Mouse (Mus musculus) kidney, adult 8-10 months (tissue): ENCODE results near the gene Nat8f5.

ENCODE experiments used
- DNase-seq, 2 experiments: peaks; one replicate each; pipeline ENCODE4 v3.0.0; 2022

Nat8f5 gene

DNA sequence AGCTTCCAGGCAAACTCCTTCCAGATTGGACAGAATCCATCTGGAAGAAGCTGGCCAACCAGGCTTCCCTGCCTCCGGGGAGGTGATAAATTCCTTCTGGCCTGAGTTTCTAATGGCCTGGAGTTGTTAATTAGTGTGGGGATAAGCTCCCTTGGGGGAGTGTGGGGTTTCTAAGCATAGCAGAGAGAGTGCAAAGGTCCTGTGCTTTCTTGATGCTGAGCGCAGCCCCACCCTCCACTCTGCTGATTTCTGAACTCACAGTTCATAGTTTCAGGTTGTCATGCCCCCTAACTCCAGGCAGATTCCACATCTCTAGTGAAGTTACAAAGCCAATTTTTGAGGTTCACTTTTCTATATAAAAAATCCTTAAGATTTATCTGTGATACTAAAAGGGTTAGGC is 14.3 kb upstream of the Nat8f5 start:
- DNase-seq = peak; percentile 73 to 77

DNA sequence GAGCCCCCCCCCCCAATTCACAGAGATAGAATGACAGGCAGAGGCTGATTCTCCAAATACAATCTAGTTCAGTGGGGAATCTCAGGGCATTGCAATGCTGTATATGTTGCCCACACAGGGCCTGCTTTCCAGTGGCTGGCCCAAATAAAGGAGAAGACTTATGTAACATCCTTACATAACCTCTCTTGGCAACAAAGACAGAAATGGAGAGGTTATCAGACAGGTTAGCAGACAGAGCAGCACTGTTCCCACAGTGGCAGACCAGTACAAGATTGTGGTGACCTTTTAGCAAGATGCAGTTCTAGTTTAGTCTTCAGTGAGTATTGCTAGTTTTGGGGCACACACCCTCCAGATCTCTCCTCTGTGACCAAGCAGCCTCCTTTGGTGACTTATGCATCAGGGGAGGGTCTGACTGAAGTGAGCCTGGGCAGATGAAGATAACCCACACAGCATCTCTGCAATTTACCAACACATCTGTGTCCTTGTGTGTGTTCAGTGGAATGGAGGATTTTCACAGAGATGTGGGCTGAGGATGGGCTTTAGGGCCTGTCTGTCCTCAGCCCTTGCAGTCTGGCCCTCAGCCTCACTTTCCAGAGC is 13.8 kb upstream of the Nat8f5 start:
- DNase-seq = peak in 1 of 2 experiments; percentile 65

DNA sequence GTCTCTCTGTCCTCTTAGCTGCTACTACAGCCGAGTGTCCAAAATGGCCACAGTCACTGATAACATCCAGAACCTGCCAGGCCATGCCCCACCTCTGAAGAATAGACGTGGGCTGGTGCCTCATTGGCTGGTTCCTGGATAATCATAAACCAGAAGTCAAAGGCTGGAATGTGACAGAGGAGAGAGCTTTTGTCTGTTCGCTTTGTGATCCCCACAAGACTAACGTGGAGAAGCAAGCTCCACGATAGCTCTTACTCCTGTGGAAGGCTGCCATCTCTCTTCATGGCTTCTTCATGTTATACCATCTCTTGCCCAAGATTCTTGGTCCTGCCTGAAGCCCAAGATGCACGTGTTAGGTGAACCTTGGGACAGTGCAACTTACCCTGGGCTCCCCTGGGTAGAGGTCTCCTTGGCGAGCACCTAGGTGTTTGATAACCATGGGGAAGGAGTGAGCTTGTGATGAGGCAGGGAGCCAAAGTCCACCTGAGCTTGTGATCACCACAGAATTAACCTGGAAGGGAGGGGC is 11.1 kb upstream of the Nat8f5 start, which contains the start of gene Nat8:
TSS of gene Nat8 (minus strand) at position 287 of the 526 bp plus-strand sequence.
- DNase-seq = peak; percentile 73 to 80

- DNase-seq = peak in 1 of 2 experiments; percentile 53
Observed at GRCm38 (mm10) chr6:85829462-85829861, 8.7 kb upstream of the Nat8f5 start.

GRCm38 (mm10) chr6:85825886-85826285 is 5.1 kb upstream of the Nat8f5 start:
- DNase-seq = peak in 1 of 2 experiments; percentile 49

- DNase-seq = peak; percentile 43 to 55
Observed at GRCm38 (mm10) chr6:85823382-85824090, 2.8 kb upstream of the Nat8f5 start.

DNA sequence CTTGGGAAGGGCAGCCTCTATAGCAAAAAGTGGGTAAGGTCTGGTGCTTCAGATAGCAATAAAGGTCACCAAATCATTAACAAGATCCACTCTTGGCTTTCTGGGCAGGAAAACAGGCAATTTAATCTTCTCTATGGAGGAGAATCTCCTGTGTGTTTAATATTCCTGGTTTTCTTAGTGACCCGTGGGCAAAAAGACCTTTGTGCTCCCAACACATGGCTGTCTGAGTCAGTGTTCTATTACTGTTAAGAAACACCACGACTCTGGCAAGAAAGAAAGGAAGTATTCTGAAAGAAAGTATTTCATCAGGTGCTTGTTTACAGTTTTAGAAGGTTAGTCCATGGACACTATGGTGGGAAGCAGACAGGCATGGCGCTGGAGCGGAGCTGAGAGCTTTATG is 1.5 kb upstream of the Nat8f5 start:
- no peak for DNase-seq

DNA sequence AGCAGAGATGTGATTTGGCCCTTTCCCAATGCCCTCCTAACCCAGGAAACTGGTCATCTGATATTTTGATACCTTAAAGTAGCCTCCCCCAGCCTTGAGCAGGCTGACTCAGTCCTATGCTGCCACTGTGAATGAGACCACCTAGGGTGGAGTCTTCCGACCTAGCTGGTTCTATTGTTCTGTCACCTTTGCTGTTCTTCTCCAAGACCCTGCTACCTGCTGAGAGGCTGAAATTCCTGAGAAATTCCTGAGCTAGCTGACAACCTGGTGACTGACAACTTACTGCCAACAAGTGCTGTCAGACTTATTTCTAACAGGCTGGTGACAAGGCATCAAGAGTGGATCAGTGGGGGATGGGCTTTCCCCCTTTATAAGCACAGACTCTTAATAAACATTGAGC is 2.4 kb downstream of the Nat8f5 start:
- DNase-seq = no peak

GRCm38 (mm10) chr6:85813339-85813738 is 7.4 kb downstream of the Nat8f5 start:
- peak; percentile 66 to 70 for DNase-seq

DNA sequence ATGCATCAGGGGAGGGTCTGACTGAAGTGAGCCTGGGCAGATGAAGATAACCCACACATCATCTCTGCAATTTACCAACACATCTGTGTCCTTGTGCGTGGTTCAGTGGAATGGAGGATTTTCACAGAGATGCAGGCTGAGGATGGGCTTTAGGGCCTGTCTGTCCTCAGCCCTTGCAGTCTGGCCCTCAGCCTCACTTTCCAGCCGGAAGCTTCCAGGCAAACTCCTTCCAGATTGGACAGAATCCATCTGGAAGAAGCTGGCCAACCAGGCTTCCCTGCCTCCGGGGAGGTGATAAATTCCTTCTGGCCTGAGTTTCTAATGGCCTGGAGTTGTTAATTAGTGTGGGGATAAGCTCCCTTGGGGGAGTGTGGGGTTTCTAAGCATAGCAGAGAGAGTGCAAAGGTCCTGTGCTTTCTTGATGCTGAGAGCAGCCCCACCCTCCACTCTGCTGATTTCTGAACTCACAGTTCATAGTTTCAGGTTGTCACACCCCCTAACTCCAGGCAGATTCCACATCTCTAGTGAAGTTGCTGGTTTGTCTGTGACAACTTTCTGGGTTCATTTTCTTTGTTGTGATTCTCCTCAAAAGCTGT is 9.7 kb downstream of the Nat8f5 start:
- peak; percentile 70 to 83 for DNase-seq

GRCm38 (mm10) chr6:85810514-85810913 is 10.3 kb downstream of the Nat8f5 start:
- peak in 1 of 2 experiments; percentile 4 for DNase-seq

GRCm38 (mm10) chr6:85809784-85810183 is 11.0 kb downstream of the Nat8f5 start:
- peak; percentile 59 to 67 for DNase-seq

GRCm38 (mm10) chr6:85803180-85803579 is 17.6 kb downstream of the Nat8f5 start:
- DNase-seq = peak; percentile 61 to 71
